Mouse (Mus musculus) hindbrain, embryonic 10.5 days (tissue): ENCODE measurements at regions not wholly inside any gene's neighbourhood (a gene's known extent, or its start where the extent isn't known, plus 50 kb on each side); places are given as distances from the start of the nearest gene placed in this dataset.
"Not testable (repeated sequence)": the region's sequence is repeated elsewhere in the genome, so short reads cannot be mapped to it uniquely, and the experiment has no call there.

ENCODE experiments used
- DNase-seq: peaks from one replicate; pipeline ENCODE4 v3.0.0-alpha.2; 2017; ENCODE audit warnings: low spot score
- H3K27ac ChIP-seq: fragments of 300-500 bp; sonication (generic); 2 replicates; pipeline ENCODE4 v1.5.1; 2016; ENCODE audit warnings: mild to moderate bottlenecking, moderate library complexity
- H3K27me3 ChIP-seq: fragments of 300-500 bp; sonication (generic); 2 replicates; pipeline ENCODE4 v1.6.1; 2016; ENCODE audit warnings: mild to moderate bottlenecking; ENCODE audit not compliant: poor library complexity, insufficient read depth, severe bottlenecking
- H3K36me3 ChIP-seq: fragments of 300-500 bp; sonication (generic); 2 replicates; pipeline ENCODE4 v1.6.1; 2016; ENCODE audit warnings: mild to moderate bottlenecking, moderate library complexity
- H3K4me1 ChIP-seq: fragments of 300-500 bp; sonication (generic); replicated peaks from 2 replicates; pipeline ENCODE4 v1.6.1; 2016; ENCODE audit warnings: mild to moderate bottlenecking
- H3K4me3 ChIP-seq: fragments of 300-500 bp; sonication (generic); 2 replicates; pipeline ENCODE4 v1.5.1; 2016; ENCODE audit warnings: mild to moderate bottlenecking, moderate library complexity
- H3K9me3 ChIP-seq: fragments of 300-500 bp; sonication (generic); 2 replicates; pipeline ENCODE4 v1.6.1; 2016; ENCODE audit warnings: mild to moderate bottlenecking, moderate library complexity
- WGBS: fragments of 180-500 bp; shearing (Covaris S2); methylation state at CpG from one replicate; pipeline ENCODE4 v1.1.7; 2016; 5-methylcytosine and 5-hydroxymethylcytosine counted together

DNA sequence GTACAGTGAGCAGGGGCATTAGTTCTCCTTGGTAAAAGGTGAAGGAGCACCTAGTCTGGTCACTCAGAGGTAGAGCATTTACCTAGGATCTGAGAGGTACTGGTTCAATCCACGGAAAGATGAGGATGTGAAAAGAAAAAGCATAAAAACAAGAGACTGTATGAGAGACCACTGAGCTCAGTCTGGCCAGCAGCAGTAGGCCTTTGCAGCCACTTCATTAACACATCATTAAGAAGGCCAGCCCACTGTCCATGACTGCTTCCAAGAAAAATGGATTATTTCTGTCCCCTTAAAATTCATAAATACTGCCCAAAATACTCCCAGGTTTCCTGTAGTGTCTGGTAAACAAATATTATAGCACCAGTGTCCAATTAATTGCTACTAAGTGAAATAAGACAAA, 499.3 kb upstream of the 4930578C19Rik start:
- Histone ChIP-seq H3K9me3 (no peaks in the 10 kb centered on the region), H3K27me3 (no peaks in the 10 kb centered on the region), H3K36me3 (no peaks in the 10 kb centered on the region), H3K4me1 (no peaks in the 10 kb centered on the region), H3K27ac (no peak overlapping the region), H3K4me3 (no peak overlapping the region)
- no peak for DNase-seq
- 75% methylated on average over 1 of the region's 1 CpGs for WGBS

DNA sequence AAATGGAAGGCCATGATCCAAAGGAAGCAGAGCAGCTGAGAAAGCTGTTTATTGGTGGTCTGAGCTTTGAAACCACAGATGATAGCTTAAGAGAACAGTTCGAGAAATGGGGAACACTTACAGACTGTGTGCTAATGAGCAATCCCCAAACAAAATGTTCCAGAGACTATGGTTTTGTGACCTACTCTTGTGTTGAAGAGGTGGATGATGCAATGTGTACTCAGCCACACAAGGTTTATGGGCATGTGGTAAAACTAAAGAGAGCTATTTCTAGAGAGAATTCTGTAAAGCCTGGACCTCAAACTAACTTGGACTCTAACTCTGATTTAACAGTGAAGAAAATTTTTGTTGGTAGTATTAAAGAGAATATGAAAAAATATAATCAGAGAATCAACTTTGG, 481.4 kb upstream of the 4930578C19Rik start:
- no peak overlapping the region for H3K4me3 ChIP-seq
- H3K9me3 ChIP-seq = 0 out of 2 replicates have a peak, but pooled peaks cover 3% of the 10 kb centered on the region
- DNase-seq = no peak
- no peaks in the 10 kb centered on the region for H3K4me1 ChIP-seq
- 90% methylated on average over 1 of the region's 1 CpGs for WGBS
- no peaks in the 10 kb centered on the region for H3K27me3 ChIP-seq
- H3K27ac ChIP-seq = no peak overlapping the region
- no peaks in the 10 kb centered on the region for H3K36me3 ChIP-seq

DNA sequence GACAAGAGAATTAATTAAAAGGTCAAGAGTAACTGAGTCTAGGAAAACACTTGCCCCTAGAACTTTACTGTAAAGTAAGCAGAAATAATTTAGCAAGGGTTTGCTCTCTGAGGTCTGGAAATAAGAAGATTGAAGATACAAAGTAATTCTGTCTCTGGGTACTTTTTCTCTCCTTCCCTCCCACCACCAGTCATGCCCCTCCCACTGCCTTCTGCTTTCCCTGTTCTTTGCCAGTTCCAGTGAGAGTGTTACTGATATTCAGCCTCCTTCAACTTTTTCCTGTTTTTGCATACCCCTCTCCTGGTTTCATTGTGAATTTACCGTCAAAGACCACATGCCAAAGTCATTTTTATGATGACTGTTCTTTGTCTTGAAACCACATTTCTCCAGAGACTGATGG, 472.1 kb upstream of the 4930578C19Rik start:
- Histone ChIP-seq H3K9me3 (no peaks in the 10 kb centered on the region), H3K36me3 (no peaks in the 10 kb centered on the region), H3K4me1 (no peaks in the 10 kb centered on the region), H3K27me3 (no peaks in the 10 kb centered on the region), H3K4me3 (no peak overlapping the region), H3K27ac (no peak overlapping the region)
- 61% methylated on average over 1 of the region's 1 CpGs for WGBS
- no peak for DNase-seq

GRCm38 (mm10) chrX:18923084-18923483, 461.9 kb upstream of the 4930578C19Rik start:
- no peak overlapping the region for H3K27ac ChIP-seq
- no peaks in the 10 kb centered on the region for H3K4me1 ChIP-seq
- 87% methylated on average over 1 of the region's 1 CpGs for WGBS
- no peak overlapping the region for H3K4me3 ChIP-seq
- H3K36me3 ChIP-seq = no peaks in the 10 kb centered on the region
- no peaks in the 10 kb centered on the region for H3K27me3 ChIP-seq
- no peak for DNase-seq
- H3K9me3 ChIP-seq = no peaks in the 10 kb centered on the region

GRCm38 (mm10) chrX:18921366-18922092, 460.3 kb upstream of the 4930578C19Rik start:
- no peaks in the 10 kb centered on the region for H3K9me3 ChIP-seq
- H3K36me3 ChIP-seq = no peaks in the 10 kb centered on the region
- 69% methylated on average over 6 of the region's 6 CpGs for WGBS
- H3K4me3 ChIP-seq = no peak overlapping the region
- no peaks in the 10 kb centered on the region for H3K27me3 ChIP-seq
- no peak for DNase-seq
- H3K27ac ChIP-seq = no peak overlapping the region
- no peaks in the 10 kb centered on the region for H3K4me1 ChIP-seq

DNA sequence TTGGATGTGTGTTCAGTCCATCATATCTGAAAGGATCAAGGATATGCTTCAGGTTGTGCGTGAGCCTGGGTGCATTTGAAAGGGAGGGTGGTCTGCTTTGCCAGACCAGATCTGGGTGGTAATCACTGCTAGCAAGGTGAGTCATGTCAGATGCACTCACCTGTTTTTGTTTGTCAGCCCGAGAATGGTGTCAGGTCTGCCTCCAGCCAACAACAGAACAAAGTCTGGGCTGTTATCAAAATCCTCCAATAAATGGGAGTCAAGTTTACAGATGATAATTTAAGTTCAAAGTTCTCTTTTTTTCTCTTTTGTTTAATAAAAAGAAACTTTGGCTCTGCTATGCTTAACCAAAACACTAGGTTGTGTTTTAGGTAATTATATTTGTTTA, 421.6 kb upstream of the 4930578C19Rik start:
- no peak for DNase-seq
- Histone ChIP-seq H3K27ac (no peak overlapping the region), H3K4me1 (no peaks in the 10 kb centered on the region), H3K27me3 (no peaks in the 10 kb centered on the region), H3K9me3 (no peaks in the 10 kb centered on the region), H3K4me3 (no peak overlapping the region), H3K36me3 (no peaks in the 10 kb centered on the region)
- WGBS = 88% methylated on average over 2 of the region's 2 CpGs

DNA sequence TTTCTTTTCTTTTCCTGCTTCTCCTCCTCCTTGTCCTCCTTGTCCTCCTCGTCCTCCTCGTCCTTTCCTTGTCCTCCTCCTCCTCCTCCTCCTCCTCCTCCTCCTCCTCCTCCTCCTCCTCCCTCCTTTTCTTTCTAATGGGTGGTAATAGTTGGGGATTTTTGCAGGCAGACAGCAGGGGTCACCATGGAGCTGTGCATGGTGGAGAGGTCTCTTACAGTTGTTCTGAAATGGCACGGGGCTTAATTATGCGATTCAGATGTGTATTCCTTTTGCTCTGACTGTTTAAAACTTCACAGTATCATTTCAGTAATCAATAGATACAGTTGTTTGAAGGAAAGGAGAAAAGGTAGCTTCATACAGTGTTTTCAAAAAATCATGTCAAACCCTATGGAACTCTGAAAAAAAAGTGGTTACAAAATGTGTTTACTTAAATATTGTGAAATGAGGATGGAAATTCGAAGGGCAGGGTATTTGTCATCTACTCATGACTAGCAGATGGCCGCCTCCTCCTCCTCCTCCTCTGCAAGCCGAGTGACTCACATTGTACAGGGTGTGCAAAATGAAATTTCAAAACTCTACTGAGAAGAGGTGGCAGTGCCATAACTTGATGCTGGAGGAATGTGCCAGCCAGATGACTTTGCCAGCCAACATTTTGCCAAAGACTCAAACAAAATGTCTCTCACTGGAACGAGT, 421.0 kb upstream of the 4930578C19Rik start:
- DNase-seq = no peak
- no peaks in the 10 kb centered on the region for H3K27me3 ChIP-seq
- no peak overlapping the region for H3K4me3 ChIP-seq
- 74% methylated on average over 8 of the region's 8 CpGs for WGBS
- no peaks in the 10 kb centered on the region for H3K36me3 ChIP-seq
- no peaks in the 10 kb centered on the region for H3K9me3 ChIP-seq
- H3K27ac ChIP-seq = no peak overlapping the region
- no peaks in the 10 kb centered on the region for H3K4me1 ChIP-seq

GRCm38 (mm10) chrX:18875734-18876133, 414.5 kb upstream of the 4930578C19Rik start:
- WGBS = 80% methylated on average over 1 of the region's 1 CpGs
- no peaks in the 10 kb centered on the region for H3K4me1 ChIP-seq

GRCm38 (mm10) chrX:18874051-18874450, 412.9 kb upstream of the 4930578C19Rik start:
- no peak for DNase-seq
- Histone ChIP-seq H3K36me3 (no peaks in the 10 kb centered on the region), H3K9me3 (no peaks in the 10 kb centered on the region), H3K4me3 (no peak overlapping the region), H3K27ac (no peak overlapping the region), H3K27me3 (no peaks in the 10 kb centered on the region), H3K4me1 (no peaks in the 10 kb centered on the region)

More at GRCm38 (mm10) chrX:18875734-18876133, 414.5 kb upstream of the 4930578C19Rik start:
- H3K4me3 ChIP-seq = no peak overlapping the region
- DNase-seq = no peak
- no peaks in the 10 kb centered on the region for H3K9me3 ChIP-seq
- H3K27me3 ChIP-seq = no peaks in the 10 kb centered on the region
- H3K27ac ChIP-seq = no peak overlapping the region
- no peaks in the 10 kb centered on the region for H3K36me3 ChIP-seq

- Histone ChIP-seq H3K4me3 (no peak overlapping the region), H3K27ac (no peak overlapping the region), H3K27me3 (no peaks in the 10 kb centered on the region), H3K36me3 (no peaks in the 10 kb centered on the region), H3K9me3 (no peaks in the 10 kb centered on the region), H3K4me1 (no peaks in the 10 kb centered on the region)
- no peak for DNase-seq
- 37% methylated on average over 3 of the region's 3 CpGs for WGBS
Observed at GRCm38 (mm10) chrX:18838668-18839067, 377.5 kb upstream of the 4930578C19Rik start.

GRCm38 (mm10) chrX:18824971-18825370, 363.8 kb upstream of the 4930578C19Rik start:
- 91% methylated on average over 1 of the region's 1 CpGs for WGBS
- H3K27ac ChIP-seq = not testable (repeated sequence)

GRCm38 (mm10) chrX:18814441-18814973, 353.3 kb upstream of the 4930578C19Rik start:
- H3K36me3 ChIP-seq = no peaks in the 10 kb centered on the region
- H3K9me3 ChIP-seq = peaks cover 5% of the 10 kb centered on the region; the same call in 1 of the 2 replicates
- H3K27ac ChIP-seq = no peak overlapping the region
- no peak overlapping the region for H3K4me3 ChIP-seq
- H3K4me1 ChIP-seq = peaks cover 7% of the 10 kb centered on the region; the same call in 1 of the 2 replicates
- 31% methylated on average over 3 of the region's 3 CpGs for WGBS
- no peaks in the 10 kb centered on the region for H3K27me3 ChIP-seq
- DNase-seq = peak; percentile 14

More at GRCm38 (mm10) chrX:18824971-18825370, 363.8 kb upstream of the 4930578C19Rik start:
- not testable (repeated sequence) for H3K4me1 ChIP-seq, H3K4me3 ChIP-seq, H3K36me3 ChIP-seq, DNase-seq, H3K27me3 ChIP-seq, H3K9me3 ChIP-seq
